Mouse (Mus musculus) embryo, embryonic 11 days (tissue): ENCODE measurements around the gene Mblac2.
A peak's percentile ranks its signal among the peaks of the same experiment; 100 is the strongest.
"Not testable (repeated sequence)": the region's sequence is repeated elsewhere in the genome, so short reads cannot be mapped to it uniquely, and the experiment has no call there.

ENCODE experiments used
- DNase-seq: peaks from one replicate; pipeline ENCODE4 v3.0.0-alpha.2; 2015

Gene Mblac2

DNA sequence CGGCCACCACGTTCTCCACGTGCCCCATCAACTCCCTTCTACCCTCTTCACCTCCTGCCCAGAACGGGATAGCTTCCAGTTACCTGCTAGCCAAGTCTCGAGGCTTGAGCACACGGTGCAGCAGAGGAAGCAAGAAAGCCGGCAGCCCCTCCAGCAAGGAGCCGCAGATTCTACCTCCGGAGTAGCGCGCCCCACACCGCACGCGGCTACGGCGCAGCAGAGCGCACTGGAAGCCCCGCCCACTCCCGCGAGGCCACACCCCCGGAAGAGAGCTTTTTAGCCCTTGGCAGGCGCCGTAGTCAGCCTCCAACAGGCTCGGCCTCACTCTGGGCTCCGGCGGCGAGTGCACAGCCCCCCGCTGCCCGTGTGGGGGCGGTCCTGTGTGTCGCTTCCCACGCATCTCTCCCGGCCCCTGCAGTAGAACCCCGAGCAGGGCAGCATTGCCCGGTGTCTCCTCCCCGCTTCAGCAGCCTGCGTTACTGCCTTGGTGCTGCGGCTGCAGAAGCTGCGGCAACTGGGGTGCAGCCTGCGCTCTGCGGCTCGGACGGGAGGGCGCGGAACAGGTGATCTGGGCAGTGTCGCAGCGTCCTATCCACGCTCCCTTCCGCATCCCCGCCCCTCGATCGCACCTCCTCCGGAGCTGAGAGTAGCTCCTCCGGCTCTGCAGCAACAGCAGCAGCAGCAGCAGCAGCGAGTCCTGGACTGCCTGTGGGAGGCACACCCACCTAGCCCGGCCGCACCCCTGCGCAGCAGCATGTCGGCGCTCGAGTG lies at the start of gene Mblac2, which contains the start of gene Polr3g:
Gene Mblac2 (plus strand): TSS at position 567 of the 771 bp plus-strand sequence.
Gene Polr3g (minus strand): TSS at position 239 of the 771 bp plus-strand sequence.
- peak; percentile 96 for DNase-seq

GRCm38 (mm10) chr13:81663566-81664330 lies 47.4 kb upstream of the Mblac2 start:
- no peak for DNase-seq

- no peak for DNase-seq
These were observed 46.8 kb upstream of the Mblac2 start for GRCm38 (mm10) chr13:81664331-81664698.

GRCm38 (mm10) chr13:81667713-81668112 lies 43.4 kb upstream of the Mblac2 start:
- DNase-seq, result no peak

- no peak for DNase-seq
These were observed 35.8 kb upstream of the Mblac2 start for GRCm38 (mm10) chr13:81675333-81675732.

DNA sequence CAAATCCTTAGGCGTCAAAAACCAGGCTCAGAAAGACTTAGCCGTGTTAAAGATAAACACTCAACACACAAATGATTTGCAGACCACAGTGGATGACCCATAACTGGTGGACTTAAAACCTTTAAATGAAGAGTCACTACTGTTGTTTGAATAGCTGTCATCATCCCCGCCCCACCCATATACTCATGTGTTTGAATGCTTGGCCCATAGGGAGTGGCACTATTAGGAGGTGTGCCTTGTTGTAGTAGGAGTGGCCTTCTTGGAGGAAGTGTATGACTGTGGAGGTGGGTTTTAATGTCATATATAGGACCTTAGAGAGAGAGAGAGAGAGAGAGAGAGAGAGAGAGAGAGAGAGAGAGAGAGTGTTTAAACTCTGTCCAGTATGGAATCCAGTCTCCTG lies 28.0 kb upstream of the Mblac2 start:
- DNase-seq, result no peak

- no peak for DNase-seq
These were observed 26.9 kb upstream of the Mblac2 start for GRCm38 (mm10) chr13:81684258-81684657.

- no peak for DNase-seq
These were observed 26.3 kb upstream of the Mblac2 start for GRCm38 (mm10) chr13:81684884-81685283.

DNA sequence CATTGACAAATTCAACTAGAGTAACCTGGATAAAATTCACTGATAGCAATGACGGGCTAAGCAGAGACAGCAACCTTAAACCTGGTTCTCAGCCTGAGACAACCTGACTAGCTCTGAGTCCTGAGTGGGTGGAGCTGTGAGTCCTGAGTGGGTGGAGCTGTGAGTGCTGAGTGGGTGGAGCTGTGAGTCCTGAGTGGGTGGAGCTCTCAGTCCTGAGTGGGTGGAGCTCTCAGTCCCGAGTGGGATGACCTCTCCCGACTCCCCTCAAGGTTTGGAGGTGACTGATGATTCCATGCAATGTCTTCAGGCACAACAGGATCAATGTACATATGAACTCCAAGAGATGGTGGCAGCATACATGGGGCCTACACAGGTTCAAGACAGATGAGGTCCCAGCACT lies 21.6 kb upstream of the Mblac2 start:
- no peak for DNase-seq

DNA sequence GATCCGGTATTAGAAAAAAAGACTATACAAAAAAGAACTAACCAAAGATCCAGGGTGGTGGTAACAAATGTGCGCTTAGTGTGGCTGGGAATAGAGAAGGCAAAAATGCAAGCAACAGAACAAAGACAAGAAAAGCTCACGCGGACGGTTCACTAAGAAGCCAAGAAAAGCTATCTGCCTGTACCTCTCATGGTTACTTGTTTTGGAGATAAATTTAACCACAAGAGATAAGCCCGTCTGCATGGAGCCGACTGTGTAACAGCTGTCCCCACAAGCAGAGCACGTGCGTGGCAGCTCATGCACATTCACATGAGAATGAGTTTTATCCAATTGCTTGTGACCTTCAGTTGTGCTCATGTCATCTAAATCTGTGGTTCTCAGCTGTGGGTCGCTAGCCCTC lies 20.7 kb upstream of the Mblac2 start:
- DNase-seq, result no peak

DNA sequence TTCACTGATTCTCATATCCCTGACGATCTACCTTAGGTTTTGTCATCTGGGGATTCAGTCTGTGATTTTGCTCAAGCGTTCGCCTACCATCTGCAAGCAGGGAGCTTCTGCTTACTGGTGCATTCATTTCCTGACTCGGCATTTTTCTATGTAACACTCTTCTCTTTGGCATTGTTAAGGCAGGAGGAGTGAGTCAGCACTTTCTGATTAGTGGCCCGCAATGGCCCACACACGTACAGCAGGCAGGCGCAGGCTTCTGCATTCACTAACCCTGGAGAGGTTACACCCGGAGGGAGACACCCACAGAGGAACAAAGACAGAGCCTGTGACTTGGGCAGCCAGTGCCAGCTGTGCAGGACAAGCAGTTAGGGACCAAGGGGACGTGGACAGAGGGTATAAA lies 19.5 kb upstream of the Mblac2 start:
- DNase-seq, result peak; percentile 30

DNA sequence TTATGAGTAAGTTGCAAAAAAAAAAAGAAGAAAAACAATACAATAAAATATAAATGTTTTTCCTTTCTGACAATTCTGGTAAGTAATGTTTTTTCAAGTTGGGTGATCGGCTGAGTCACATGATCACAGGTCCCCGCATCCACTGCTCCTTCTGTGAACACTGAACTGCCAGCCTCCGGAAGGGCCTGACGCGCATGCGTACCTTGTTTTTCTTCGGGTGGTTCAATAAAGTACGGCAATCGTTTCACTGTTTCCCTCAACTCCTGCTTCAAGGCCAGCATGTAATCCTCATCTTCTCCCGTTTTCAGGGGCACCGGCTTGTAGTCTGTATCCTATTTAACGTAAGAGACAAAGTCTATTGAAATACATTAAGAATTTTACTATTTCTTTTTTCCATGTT lies 16.7 kb upstream of the Mblac2 start:
- DNase-seq, result no peak

- no peak for DNase-seq
These were observed 8.0 kb upstream of the Mblac2 start for GRCm38 (mm10) chr13:81703148-81703547.

- no peak for DNase-seq
These were observed 7.5 kb upstream of the Mblac2 start for GRCm38 (mm10) chr13:81703621-81704020.

- DNase-seq, result no peak
These were observed 4.8 kb upstream of the Mblac2 start for GRCm38 (mm10) chr13:81706311-81706710.

DNA sequence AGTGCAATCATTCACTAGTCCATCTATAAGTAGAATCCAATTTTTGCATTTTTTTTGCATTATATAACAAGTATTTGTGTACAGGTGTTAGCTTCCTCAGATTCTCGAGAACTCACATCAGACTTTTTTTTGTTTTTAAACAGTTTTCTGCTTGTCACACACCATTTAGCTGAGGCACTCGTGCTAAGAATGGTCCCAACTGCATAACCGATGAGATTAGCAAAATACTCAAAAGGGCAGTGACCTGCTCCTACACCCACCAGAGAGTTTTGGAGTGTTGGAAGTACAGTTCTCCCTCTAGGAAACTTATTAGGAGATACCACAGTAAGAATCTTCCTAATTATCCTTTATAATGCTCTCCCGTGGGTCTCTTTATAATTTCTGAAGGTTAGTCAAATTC lies 1.3 kb upstream of the Mblac2 start:
- no peak for DNase-seq

DNA sequence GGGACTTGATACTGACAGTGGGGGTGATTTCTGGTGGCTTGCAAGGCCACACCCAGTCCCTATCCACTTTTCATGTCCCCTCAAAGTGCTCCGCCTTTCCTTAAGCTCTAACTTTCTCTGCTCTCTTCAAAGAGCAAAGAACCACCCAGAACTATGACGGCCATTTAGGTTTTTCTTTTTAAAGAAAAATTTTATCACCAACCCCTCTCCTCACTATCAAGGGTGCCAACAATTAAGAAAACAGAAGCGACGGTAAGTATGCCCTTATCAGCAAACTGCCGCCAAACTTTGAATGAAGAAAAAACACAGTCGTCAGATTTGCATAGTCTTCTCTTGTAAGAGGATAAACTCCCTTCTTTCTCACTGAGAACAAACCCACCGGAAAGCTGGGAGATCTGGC lies 875 bp upstream of the Mblac2 start:
- DNase-seq, result peak; percentile 15

GRCm38 (mm10) chr13:81711546-81712371 lies 618 bp downstream of the Mblac2 start:
- DNase-seq, result peak; percentile 44

- DNase-seq, result no peak
These were observed 2.8 kb downstream of the Mblac2 start for GRCm38 (mm10) chr13:81713896-81714295.

DNA sequence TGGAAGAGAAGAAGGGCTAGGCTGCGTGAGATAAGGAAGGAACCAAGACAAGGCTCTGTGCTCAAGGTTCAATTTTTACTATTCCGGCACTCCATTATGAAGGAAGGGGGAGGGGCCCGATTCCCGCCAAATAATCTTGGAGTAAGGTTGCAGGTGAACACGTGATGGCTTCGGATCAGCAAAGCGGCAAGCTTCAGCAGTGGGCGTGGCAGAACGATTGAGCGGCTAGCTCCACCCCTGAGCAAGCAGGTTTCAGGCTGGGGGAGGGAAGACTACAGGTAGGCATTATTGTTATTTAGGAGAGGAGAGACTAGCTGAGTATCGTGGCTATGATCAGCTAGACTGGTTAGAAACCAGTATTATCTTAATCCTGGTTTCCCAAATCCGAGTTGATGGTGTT lies 17.0 kb downstream of the Mblac2 start:
- not testable (repeated sequence) for DNase-seq

DNA sequence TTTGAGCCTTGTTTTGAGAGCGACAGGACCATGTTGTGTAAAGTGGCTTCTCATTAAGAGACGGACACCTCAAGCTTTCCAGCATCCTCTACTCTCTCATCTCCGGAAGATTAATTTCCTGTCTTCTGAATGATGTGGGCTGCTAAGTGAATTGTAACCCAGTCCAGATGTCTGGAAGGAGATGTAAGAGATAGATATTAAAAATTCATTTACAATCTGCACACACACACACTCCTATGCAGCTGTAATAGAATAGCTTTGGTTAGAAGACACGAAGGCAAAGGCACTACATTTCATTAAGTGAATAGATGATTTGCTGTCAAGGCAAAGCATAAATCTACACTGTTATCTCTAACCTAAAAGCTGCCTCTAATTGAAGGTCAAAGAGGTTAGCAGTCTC lies 18.0 kb downstream of the Mblac2 start:
- peak; percentile 11 for DNase-seq

- DNase-seq, result no peak
These were observed 19.2 kb downstream of the Mblac2 start for GRCm38 (mm10) chr13:81730362-81730761.

DNA sequence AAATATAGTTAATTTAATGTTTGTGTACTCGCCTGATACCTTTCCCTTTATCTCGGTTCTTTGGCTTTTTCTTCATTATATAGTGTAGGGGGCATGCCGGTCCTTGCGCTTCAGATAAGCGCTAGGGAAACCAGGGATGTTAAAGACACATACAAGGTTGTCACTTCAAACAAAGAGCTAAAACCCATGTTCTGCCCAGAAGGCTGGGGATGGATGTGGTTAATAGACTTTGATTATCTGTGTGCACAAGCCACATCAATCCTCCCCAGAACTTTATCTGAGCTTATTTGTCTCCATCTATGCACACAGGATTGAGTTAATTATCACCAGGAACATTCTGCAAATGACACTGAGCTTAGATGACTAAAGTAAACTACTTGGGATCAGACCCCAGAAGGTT lies 25.5 kb downstream of the Mblac2 start:
- DNase-seq, result no peak
